Mouse (Mus musculus): ENCODE data around the gene Arhgef16. TPM values are rescaled to one million over a fixed set of nuclear protein-coding genes. Genes with fewer than 3 reads are reported as not detected.
A peak's percentile ranks its signal among the peaks of the same experiment; 100 is the strongest.

The Arhgef16 gene
- total RNA-seq, 2 experiments from 2014 or later = 0.77 to 1.4 TPM

- intact Hi-C loops (cut with DNase I) = no loop called here
- no peak for DNase-seq
These were observed 3.7 kb downstream of the Arhgef16 start for GRCm38 (mm10) chr4:154297761-154298160.

GRCm38 (mm10) chr4:154294262-154294731 is 7.2 kb downstream of the Arhgef16 start:
- intact Hi-C loops (cut with DNase I) = no loop called here
- no peak for DNase-seq

GRCm38 (mm10) chr4:154293735-154294201 is 7.7 kb downstream of the Arhgef16 start:
- intact Hi-C loops (cut with DNase I) = no loop called here
- no peak for DNase-seq

- intact Hi-C loops (cut with DNase I) = no loop called here
- no peak for DNase-seq
These were observed 17.8 kb downstream of the Arhgef16 start for GRCm38 (mm10) chr4:154283671-154284070.

- intact Hi-C loops (cut with DNase I) = no loop called here
- no peak for DNase-seq
These were observed 22.0 kb downstream of the Arhgef16 start for GRCm38 (mm10) chr4:154279481-154279880.

GRCm38 (mm10) chr4:154273000-154273399 is 28.5 kb downstream of the Arhgef16 start:
- DNase-seq = peak; percentile 61 to 78
- intact Hi-C loops (cut with DNase I) = loop anchor here (1.0 to 2.0 kb wide), 2 partner anchors 110 to 208 kb away; no protein-coding TSS in a partner anchor

- no peak for DNase-seq
- intact Hi-C loops (cut with DNase I) = loop anchor here (2.0 kb wide), 1 partner anchor 49 kb away; no protein-coding TSS in a partner anchor
These were observed 32.0 kb downstream of the Arhgef16 start for GRCm38 (mm10) chr4:154269520-154269919.

- intact Hi-C loops (cut with DNase I) = no loop called here
- no peak for DNase-seq
These were observed 34.0 kb downstream of the Arhgef16 start for GRCm38 (mm10) chr4:154267511-154267910.

- peak in 1 of 2 experiments; percentile 34 for DNase-seq
- intact Hi-C loops (cut with DNase I) = no loop called here
These were observed 39.4 kb downstream of the Arhgef16 start for GRCm38 (mm10) chr4:154262071-154262470.

GRCm38 (mm10) chr4:154260755-154261154 is 40.7 kb downstream of the Arhgef16 start:
- no peak for DNase-seq
- intact Hi-C loops (cut with DNase I) = no loop called here

- DNase-seq = no peak
- intact Hi-C loops (cut with DNase I) = no loop called here
These were observed 48.8 kb downstream of the Arhgef16 start for GRCm38 (mm10) chr4:154252537-154253255.

GRCm38 (mm10) chr4:154249316-154249715 is 52.2 kb downstream of the Arhgef16 start:
- intact Hi-C loops (cut with DNase I) = no loop called here
- DNase-seq = no peak

- intact Hi-C loops (cut with DNase I) = no loop called here
- DNase-seq = no peak
These were observed 53.2 kb downstream of the Arhgef16 start for GRCm38 (mm10) chr4:154248092-154248805.

- intact Hi-C loops (cut with DNase I) = no loop called here
- DNase-seq = peak; percentile 31 to 37
These were observed 54.0 kb downstream of the Arhgef16 start for GRCm38 (mm10) chr4:154247207-154248091.

- peak; percentile 87 to 95 for DNase-seq
- intact Hi-C loops (cut with DNase I) = no loop called here
These were observed 55.1 kb downstream of the Arhgef16 start for GRCm38 (mm10) chr4:154246115-154247040.

- DNase-seq = peak in 1 of 2 experiments; percentile 30
- intact Hi-C loops (cut with DNase I) = no loop called here
These were observed 56.1 kb downstream of the Arhgef16 start for GRCm38 (mm10) chr4:154245342-154245741.

- intact Hi-C loops (cut with DNase I) = no loop called here
These were observed 60.9 kb downstream of the Arhgef16 start for GRCm38 (mm10) chr4:154240608-154241007.

GRCm38 (mm10) chr4:154239199-154239598 is 62.3 kb downstream of the Arhgef16 start:
- intact Hi-C loops (cut with DNase I) = loop anchor here (2.0 kb wide), 1 partner anchor 26 kb away; no protein-coding TSS in a partner anchor
- peak; percentile 57 to 61 for DNase-seq

More at GRCm38 (mm10) chr4:154240608-154241007, 60.9 kb downstream of the Arhgef16 start:
- DNase-seq = peak; percentile 51 to 52

- DNase-seq = peak in 1 of 2 experiments; percentile 25
- intact Hi-C loops (cut with DNase I) = no loop called here
These were observed 64.2 kb downstream of the Arhgef16 start for GRCm38 (mm10) chr4:154237306-154237705.
